Mouse (Mus musculus) C2C12 (cell line): ENCODE data around the gene Polr3b.

Experiments
- CTCF ChIP-seq: IDR thresholded peaks from one replicate; pipeline ENCODE4 v1.5.1; 2011; ENCODE audit not compliant: control insufficient read depth, insufficient read depth, insufficient read length
- FOSL1 ChIP-seq: IDR thresholded peaks from one replicate; pipeline ENCODE4 v1.8.0; 2011; ENCODE audit warnings: mild to moderate bottlenecking, low read length; ENCODE audit not compliant: poor library complexity, insufficient read depth, severe bottlenecking
- MAX ChIP-seq: IDR thresholded peaks from one replicate; pipeline ENCODE4 v1.6.1; 2011; ENCODE audit warnings: mild to moderate bottlenecking, control low read depth
- MYOG ChIP-seq: IDR thresholded peaks from one replicate; pipeline ENCODE4 v1.6.1; 2011; ENCODE audit not compliant: control insufficient read depth, insufficient read length; ENCODE audit errors: extremely low read depth
- USF1 ChIP-seq: IDR thresholded peaks from one replicate; pipeline ENCODE4 v1.6.1; 2011; ENCODE audit warnings: low read depth, mild to moderate bottlenecking, control low read depth, moderate library complexity

GRCm38 (mm10) chr10:84647264-84647663 lies 25.2 kb downstream of the Polr3b start:
- no peak for TF ChIP-seq CTCF
- no peak for TF ChIP-seq MYOG
- TF ChIP-seq FOSL1, result no peak
- TF ChIP-seq MAX, result no peak
- no peak for TF ChIP-seq USF1
